In the genomic region with DNA sequence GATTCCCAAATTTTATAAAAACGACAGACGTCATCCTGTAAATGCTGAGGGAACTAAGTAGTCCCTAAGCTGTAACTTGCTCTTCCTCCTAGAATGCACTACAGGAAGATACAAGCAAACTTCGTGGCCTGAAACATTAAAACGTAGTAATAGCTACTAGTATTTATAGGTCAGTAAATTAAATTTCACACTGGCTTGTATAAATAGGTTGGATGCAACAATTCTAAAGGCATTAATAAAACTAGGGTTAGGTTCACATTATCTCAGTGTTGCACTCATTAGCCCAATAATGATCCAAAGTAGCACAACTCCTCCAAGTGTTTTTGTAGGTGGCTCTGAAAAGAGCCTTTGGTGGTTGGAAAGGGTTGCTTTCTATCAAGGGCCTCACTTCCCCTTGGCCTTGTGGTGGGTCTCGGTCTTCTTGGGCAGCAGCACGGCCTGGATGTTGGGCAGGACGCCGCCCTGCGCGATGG, we compare ENCODE assay signal across 7 mouse cellular contexts. TPM values are rescaled to one million over a fixed set of nuclear protein-coding genes. Genes with fewer than 3 reads are reported as not detected.
DNase-seq lines count a peak whose midpoint lies in the region; ATAC-seq and TF ChIP-seq lines count a peak whose summit lies in the region.

No protein-coding gene starts in this region.

- no peaks in the 10 kb centered on the region for H3K27me3 ChIP-seq in spleen, adult 2 months (ENCODE audit: control insufficient read depth, insufficient read depth, low read length)
- H3K27me3 ChIP-seq in embryonic facial prominence, embryonic 11.5 days (ENCODE audit: control insufficient read depth, insufficient read depth, low read length): no peaks in the 10 kb centered on the region
- no peaks in the 10 kb centered on the region for H3K27me3 ChIP-seq in limb, embryonic 11.5 days (ENCODE audit: control insufficient read depth, insufficient read depth, low read length)
- no peaks in the 10 kb centered on the region for H3K27me3 ChIP-seq in neural tube, embryonic 15.5 days (replicated peaks)

- peak overlapping the region; percentile 64 for H3K4me2 ChIP-seq in embryonic facial prominence, embryonic 11.5 days (ENCODE audit: low read depth, low read length)
- peak overlapping the region; percentile 55 for H3K4me2 ChIP-seq in limb, embryonic 11.5 days (ENCODE audit: low read depth, severe bottlenecking)
- H3K4me2 ChIP-seq in neural tube, embryonic 15.5 days: peak overlapping the region; percentile 80

- H3K9ac ChIP-seq in embryonic facial prominence, embryonic 11.5 days (replicated peaks; ENCODE audit: low read length): peak overlapping the region; percentile 70
- peak overlapping the region; percentile 67 for H3K9ac ChIP-seq in limb, embryonic 11.5 days (ENCODE audit: low read length)
- H3K9ac ChIP-seq in neural tube, embryonic 15.5 days (replicated peaks): peak overlapping the region; percentile 58

- no peak for TF ChIP-seq CTCF in spleen, adult 2 months (IDR thresholded peaks at IDR 0.05; ENCODE audit: extremely low read depth, insufficient read depth, insufficient read length, insufficient replicate concordance)

- TF ChIP-seq POLR2A in spleen, adult 2 months (IDR thresholded peaks at IDR 0.05; ENCODE audit: low read depth, low read length): no peak

- peaks cover 9% of the 10 kb centered on the region for H3K4me1 ChIP-seq in spleen, adult 2 months (ENCODE audit: control insufficient read depth, insufficient read depth, insufficient read length)
- H3K4me1 ChIP-seq in embryonic facial prominence, embryonic 11.5 days (ENCODE audit: control insufficient read depth, insufficient read depth, low read length): no peaks in the 10 kb centered on the region
- H3K4me1 ChIP-seq in limb, embryonic 11.5 days (ENCODE audit: control insufficient read depth, insufficient read depth, low read length): no peaks in the 10 kb centered on the region
- H3K4me1 ChIP-seq in neural tube, embryonic 15.5 days: peaks cover 28% of the 10 kb centered on the region

- no peak for DNase-seq in spleen, adult 2 months (ENCODE audit: low read depth in 1 of 2, low spot score in 2 of 2)
- DNase-seq in spleen, adult 18-20 months: no peak
- peak; percentile 59 for DNase-seq in embryonic facial prominence, embryonic 11.5 days (ENCODE audit: low spot score)
- no peak for DNase-seq in limb, embryonic 11.5 days (ENCODE audit: low spot score)
- DNase-seq in spleen, adult 12 weeks (ENCODE audit: low spot score): no peak
- no peak for DNase-seq in kidney, postnatal 4 days

- H3K4me3 ChIP-seq in spleen, adult 2 months (ENCODE audit: extremely low read depth, insufficient read depth, insufficient read length): peak overlapping the region; percentile 54; the same call in 1 of the 2 replicates
- peak overlapping the region; percentile 40 for H3K4me3 ChIP-seq in embryonic facial prominence, embryonic 11.5 days (ENCODE audit: low read depth, low read length)
- peak overlapping the region; percentile 35 for H3K4me3 ChIP-seq in limb, embryonic 11.5 days (ENCODE audit: low read depth, low read length)
- H3K4me3 ChIP-seq in neural tube, embryonic 15.5 days (replicated peaks): peak overlapping the region; percentile 48

- ATAC-seq in embryonic facial prominence, embryonic 11.5 days (replicated peaks; ENCODE audit: insufficient number of reproducible peaks, low FRiP score, low TSS enrichment, low read depth): no peak
- ATAC-seq in limb, embryonic 11.5 days (ENCODE audit: insufficient number of reproducible peaks, low FRiP score, low TSS enrichment, low read depth): no peak
- no peak for ATAC-seq in neural tube, embryonic 15.5 days (ENCODE audit: low FRiP score)

- peak overlapping the region; percentile 92 for H3K27ac ChIP-seq in spleen, adult 2 months (ENCODE audit: insufficient read depth, low read length)
- peak overlapping the region; percentile 89 for H3K27ac ChIP-seq in embryonic facial prominence, embryonic 11.5 days (replicated peaks; ENCODE audit: low read depth, low read length)
- H3K27ac ChIP-seq in limb, embryonic 11.5 days (replicated peaks; ENCODE audit: low read depth, low read length): peak overlapping the region; percentile 92
- peak overlapping the region; percentile 92 for H3K27ac ChIP-seq in neural tube, embryonic 15.5 days (replicated peaks)

- no peaks in the 10 kb centered on the region for H3K36me3 ChIP-seq in spleen, adult 2 months (ENCODE audit: control insufficient read depth, insufficient read depth, low read length)
- no peaks in the 10 kb centered on the region for H3K36me3 ChIP-seq in embryonic facial prominence, embryonic 11.5 days (replicated peaks; ENCODE audit: control insufficient read depth, insufficient read depth, low read depth, low read length)
- H3K36me3 ChIP-seq in limb, embryonic 11.5 days (ENCODE audit: control insufficient read depth, insufficient read depth, low read length): no peaks in the 10 kb centered on the region
- H3K36me3 ChIP-seq in neural tube, embryonic 15.5 days: no peaks in the 10 kb centered on the region

- WGBS in spleen, adult 2 months: 4% methylated on average over 10 of the region's 10 CpGs
- WGBS in embryonic facial prominence, embryonic 11.5 days: 4% methylated on average over 9 of the region's 10 CpGs
- WGBS in limb, embryonic 11.5 days: 5% methylated on average over 10 of the region's 10 CpGs
- 3% methylated on average over 10 of the region's 10 CpGs for WGBS in neural tube, embryonic 15.5 days

- H3K9me3 ChIP-seq in embryonic facial prominence, embryonic 11.5 days (replicated peaks; ENCODE audit: control insufficient read depth, low read length): no peaks in the 10 kb centered on the region
- H3K9me3 ChIP-seq in limb, embryonic 11.5 days (ENCODE audit: control insufficient read depth, low read length): no peaks in the 10 kb centered on the region
- no peaks in the 10 kb centered on the region for H3K9me3 ChIP-seq in neural tube, embryonic 15.5 days (replicated peaks)

RNA-seq across cellular contexts. Expression of gene Hist1h2ak, which starts 0.5 kb away (rescaled TPM):
- 51.8 and 65.5 TPM in 2 replicates for polyA plus RNA-seq in spleen, adult 2 months (2012; rRNA removed)
- 10.4 and 12.0 TPM in 2 replicates for polyA plus RNA-seq in embryonic facial prominence, embryonic 11.5 days (2014; fragmentation: Nextera tagmentation; extraction: Ambion mirVana)
- polyA plus RNA-seq in limb, embryonic 11.5 days (2014; fragmentation: Nextera tagmentation; extraction: Ambion mirVana): 6.1 and 9.4 TPM in 2 replicates
- 5.6 and 7.7 TPM in 2 replicates for polyA plus RNA-seq in neural tube, embryonic 15.5 days (2015; fragmentation: Nextera tagmentation; extraction: Ambion mirVana)

RNA-seq across cellular contexts. Expression of gene Hist1h2bn, which starts 0.8 kb away (rescaled TPM):
- 8.0 and 29.0 TPM in 2 replicates for polyA plus RNA-seq in spleen, adult 2 months (2012; rRNA removed)
- polyA plus RNA-seq in embryonic facial prominence, embryonic 11.5 days (2014; fragmentation: Nextera tagmentation; extraction: Ambion mirVana): 1.2 and 1.9 TPM in 2 replicates
- polyA plus RNA-seq in limb, embryonic 11.5 days (2014; fragmentation: Nextera tagmentation; extraction: Ambion mirVana): 1.8 and 2.6 TPM in 2 replicates
- not detected in 2 replicates for polyA plus RNA-seq in neural tube, embryonic 15.5 days (2015; fragmentation: Nextera tagmentation; extraction: Ambion mirVana)

RNA-seq across cellular contexts. Expression of gene Hist1h4k, which starts 2.8 kb away (rescaled TPM):
- polyA plus RNA-seq in spleen, adult 2 months (2012; rRNA removed): 82.1 and 92.4 TPM in 2 replicates
- 7.7 and 8.5 TPM in 2 replicates for polyA plus RNA-seq in embryonic facial prominence, embryonic 11.5 days (2014; fragmentation: Nextera tagmentation; extraction: Ambion mirVana)
- 3.4 and 7.1 TPM in 2 replicates for polyA plus RNA-seq in limb, embryonic 11.5 days (2014; fragmentation: Nextera tagmentation; extraction: Ambion mirVana)
- 2.2 and 2.7 TPM in 2 replicates for polyA plus RNA-seq in neural tube, embryonic 15.5 days (2015; fragmentation: Nextera tagmentation; extraction: Ambion mirVana)

RNA-seq across cellular contexts. Expression of gene Hist1h4j, which starts 18.2 kb away (rescaled TPM):
- 9.1 and 9.5 TPM in 2 replicates for polyA plus RNA-seq in spleen, adult 2 months (2012; rRNA removed)
- polyA plus RNA-seq in embryonic facial prominence, embryonic 11.5 days (2014; fragmentation: Nextera tagmentation; extraction: Ambion mirVana): 1.4 and 2.7 TPM in 2 replicates
- 1.1 and 1.7 TPM in 2 replicates for polyA plus RNA-seq in limb, embryonic 11.5 days (2014; fragmentation: Nextera tagmentation; extraction: Ambion mirVana)
- 0.45 and 0.56 TPM in 2 replicates for polyA plus RNA-seq in neural tube, embryonic 15.5 days (2015; fragmentation: Nextera tagmentation; extraction: Ambion mirVana)

RNA-seq across cellular contexts. Expression of gene Hist1h1b, which starts 27.3 kb away (rescaled TPM):
- polyA plus RNA-seq in spleen, adult 2 months (2012; rRNA removed): 2.3 and 3.2 TPM in 2 replicates
- polyA plus RNA-seq in embryonic facial prominence, embryonic 11.5 days (2014; fragmentation: Nextera tagmentation; extraction: Ambion mirVana): 20.2 and 23.6 TPM in 2 replicates
- polyA plus RNA-seq in limb, embryonic 11.5 days (2014; fragmentation: Nextera tagmentation; extraction: Ambion mirVana): 20.0 and 21.2 TPM in 2 replicates
- 2.2 and 5.8 TPM in 2 replicates for polyA plus RNA-seq in neural tube, embryonic 15.5 days (2015; fragmentation: Nextera tagmentation; extraction: Ambion mirVana)
